Mouse (Mus musculus) kidney, postnatal 10 days (tissue): ENCODE measurements around the gene Miga1.

Experiments used
- DNase-seq: peaks from one replicate; pipeline ENCODE4 v3.0.0; 2021; ENCODE audit warnings: mixed read lengths

The Miga1 gene

DNA sequence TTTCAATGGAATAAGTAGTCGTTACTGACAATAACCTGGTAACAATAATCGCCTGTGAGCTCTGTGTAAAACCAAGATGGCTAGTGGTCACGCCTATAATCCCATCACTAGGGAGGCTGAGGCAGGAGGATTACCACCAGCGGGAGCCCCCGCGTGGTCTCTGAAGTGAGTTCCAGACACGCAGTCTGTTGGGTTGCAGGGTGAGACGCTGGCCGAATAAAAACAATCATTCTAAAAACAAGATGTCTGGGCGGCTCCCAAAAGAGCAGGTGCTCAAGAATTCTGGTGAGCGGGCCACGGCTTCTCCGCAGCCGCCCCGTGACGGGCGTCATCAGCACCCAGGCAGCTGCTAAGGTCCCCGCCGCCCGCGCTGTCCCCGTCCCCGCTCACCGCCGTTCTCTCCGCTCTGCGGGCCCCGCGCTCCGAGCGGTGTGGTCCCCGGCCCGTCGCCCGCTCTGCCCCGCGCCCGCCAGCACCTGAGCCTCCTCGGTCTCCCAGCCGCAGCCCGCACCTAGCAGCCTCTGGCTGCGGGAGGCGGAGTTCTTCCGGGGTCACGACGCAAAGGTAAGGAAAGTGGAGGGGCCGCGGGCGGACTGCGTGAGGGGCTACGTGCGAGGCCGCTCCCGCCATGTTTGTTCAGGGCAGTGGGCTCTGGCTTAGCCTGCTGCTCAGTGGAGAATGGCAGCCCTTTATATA is at the start of gene Miga1:
Gene Miga1 (minus strand): TSS at position 546 of the 696 bp plus-strand sequence.
- DNase-seq: peak; percentile 87

DNA sequence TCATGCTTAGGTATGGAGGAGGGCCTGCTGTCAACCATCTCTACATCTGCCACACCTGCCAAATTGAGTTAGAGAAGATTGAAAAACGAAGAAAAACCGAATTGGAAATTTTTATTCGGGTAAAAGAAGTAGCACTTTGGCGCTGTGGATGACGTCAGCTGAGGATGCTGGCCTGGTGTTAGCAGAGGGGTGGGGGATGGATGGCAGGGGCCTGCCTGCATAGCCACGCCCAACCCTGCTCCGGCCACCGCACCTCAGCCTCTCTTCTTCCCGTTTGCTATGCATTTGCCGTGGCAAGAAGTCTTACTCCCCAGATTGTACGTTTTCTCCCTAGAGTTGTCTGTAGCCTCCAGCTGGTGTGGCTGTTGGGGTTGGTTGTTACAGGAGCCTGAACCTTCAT is 43.9 kb upstream of the Miga1 start:
- DNase-seq: no peak

DNA sequence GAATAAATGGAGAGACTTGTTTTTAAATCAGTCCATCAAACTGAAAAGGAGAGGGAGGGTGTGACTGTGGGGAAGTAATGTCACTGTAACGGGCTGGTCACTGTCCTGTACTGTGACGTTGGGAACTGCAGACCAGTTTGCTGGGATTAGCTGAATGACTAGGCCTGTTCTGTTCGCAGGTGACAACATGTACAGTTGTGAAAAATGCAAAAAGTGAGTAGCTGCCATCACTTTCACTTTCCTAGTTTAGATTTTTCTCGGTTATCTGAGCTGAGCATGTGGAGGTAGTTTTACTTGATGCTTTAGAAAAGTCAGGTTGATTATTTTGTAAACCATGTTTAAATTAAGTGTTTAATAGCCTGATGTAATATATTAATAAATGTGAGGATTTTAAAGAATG is 35.9 kb upstream of the Miga1 start:
- no peak for DNase-seq

DNA sequence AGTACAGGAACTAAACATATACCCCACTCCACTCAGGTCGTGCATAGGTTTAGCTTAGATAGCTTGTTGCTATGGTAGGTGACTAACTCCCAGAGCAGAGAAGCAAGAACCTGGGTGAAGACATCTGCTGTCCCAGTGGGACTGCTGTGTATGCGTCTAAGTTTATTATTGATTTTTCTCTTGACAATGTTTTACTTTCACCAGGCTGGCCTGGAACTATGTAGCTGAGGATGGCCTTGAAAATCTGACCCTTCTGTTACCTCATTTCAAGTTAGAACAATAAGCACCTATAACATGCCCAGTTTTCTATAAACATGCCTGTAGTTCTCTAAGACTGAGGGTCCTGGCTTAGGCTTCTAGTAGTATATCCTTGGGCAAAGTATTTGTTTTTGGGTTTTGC is 24.0 kb upstream of the Miga1 start:
- DNase-seq: no peak

DNA sequence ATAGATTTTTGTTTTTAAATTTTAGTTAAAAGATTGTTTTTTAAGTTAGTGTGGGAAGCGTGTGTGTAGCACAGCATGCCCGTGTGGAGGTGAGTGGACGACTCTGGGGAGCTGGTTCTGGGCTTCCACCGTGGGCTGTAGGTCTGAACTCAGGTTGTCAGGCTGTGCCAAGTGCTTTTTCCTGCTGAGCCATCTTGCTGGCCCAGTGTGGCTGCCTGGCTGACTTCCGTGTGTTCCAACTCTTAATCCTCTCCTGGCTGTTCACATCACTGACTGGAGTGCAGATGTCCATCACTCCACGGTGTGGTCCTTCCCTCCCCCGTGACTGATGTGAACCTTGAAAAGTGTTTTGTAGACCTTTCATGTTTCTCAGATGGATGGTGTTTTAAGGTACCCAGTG is 18.9 kb upstream of the Miga1 start:
- no peak for DNase-seq

DNA sequence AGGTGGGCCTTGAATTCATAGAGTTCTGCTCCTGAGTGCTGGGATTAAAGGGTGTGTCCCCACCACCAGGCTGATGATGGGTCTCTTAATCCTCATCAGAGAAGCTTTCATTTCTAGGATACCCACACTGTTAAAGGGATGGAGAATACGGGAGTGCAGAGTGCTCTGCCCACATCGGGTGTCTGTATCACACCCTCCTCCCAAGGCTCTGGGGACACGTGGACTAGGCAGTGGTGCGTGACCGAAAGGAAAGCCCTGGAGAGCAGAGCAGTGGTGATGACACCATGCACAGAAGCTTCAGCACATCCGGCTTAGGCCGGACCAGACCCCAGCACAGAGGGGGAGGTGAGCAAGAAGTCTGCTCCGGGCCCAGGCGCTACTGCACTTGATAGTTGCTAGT is 16.5 kb upstream of the Miga1 start:
- DNase-seq: peak; percentile 22

DNA sequence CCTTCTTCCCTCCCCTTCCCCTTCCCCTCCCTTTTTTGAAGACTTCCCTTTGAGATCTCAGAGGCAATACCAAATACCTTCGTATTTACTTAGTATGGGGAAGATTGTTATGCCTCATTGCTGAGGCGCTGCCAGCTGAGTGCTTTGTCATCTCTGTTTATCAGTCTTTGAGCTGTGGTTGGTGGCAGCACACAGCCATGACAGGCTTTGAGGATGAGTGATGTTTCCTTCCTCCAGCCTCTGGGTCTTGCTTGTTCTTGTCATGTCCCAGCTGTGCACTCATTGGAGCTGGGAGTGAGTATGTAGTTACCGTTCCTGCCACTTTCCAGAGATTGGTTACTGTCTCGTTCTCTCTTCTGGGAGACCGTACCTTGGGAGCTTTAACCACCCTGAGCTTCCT is 15.2 kb upstream of the Miga1 start:
- DNase-seq: peak; percentile 44

DNA sequence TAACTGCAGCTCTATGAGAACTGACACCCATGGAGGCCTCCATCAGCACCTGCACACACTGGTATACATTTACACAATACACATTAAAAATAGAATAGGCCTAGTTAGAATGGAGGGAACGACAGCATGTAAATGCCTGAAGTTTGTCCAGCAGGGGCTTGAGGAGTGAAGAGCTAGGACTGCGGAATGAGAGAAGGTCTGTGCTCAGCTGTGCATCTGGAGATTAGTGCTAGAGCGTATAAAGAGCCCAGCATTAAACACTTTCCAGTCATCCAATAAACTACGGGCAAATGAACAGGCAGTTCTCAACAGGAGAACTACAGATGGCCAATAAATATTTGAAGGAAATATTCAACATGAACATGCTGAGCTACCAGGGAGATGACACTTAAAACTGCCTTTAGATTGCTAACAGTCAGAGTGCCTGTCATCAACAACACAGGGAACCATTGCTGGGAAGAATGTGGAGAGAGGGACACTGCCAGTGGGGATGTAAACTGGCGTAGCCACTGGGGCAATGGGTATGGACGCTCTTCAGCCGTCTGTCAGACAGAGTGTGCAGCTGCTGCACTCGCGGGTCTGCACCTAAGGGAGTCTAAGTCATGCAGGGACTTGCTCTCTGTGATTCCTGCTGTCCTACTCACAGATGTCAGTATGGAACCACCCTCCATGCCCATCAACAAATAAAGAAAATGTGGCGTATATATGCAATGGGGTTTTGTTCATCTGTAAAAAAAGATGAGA is 13.4 kb upstream of the Miga1 start:
- no peak for DNase-seq

DNA sequence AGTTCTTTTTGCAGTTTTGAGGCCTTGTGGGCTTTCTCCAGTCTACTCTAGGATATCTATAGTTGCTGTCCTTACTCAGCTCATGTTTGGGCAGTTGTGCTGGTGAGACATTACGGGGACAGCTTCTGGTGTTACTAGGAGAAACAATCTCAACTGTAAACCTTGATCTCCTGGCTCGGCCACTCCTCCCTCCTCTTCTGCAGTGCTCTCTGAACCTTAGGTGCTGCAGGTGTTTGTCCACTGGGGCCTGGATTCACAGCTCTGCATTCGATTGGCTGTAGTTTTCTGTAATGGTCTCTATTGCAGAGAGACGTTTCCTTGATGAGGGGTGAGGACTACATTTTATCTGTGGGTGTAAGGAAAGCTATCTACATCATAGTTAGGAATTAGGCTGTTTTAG is 12.1 kb upstream of the Miga1 start:
- DNase-seq: no peak

DNA sequence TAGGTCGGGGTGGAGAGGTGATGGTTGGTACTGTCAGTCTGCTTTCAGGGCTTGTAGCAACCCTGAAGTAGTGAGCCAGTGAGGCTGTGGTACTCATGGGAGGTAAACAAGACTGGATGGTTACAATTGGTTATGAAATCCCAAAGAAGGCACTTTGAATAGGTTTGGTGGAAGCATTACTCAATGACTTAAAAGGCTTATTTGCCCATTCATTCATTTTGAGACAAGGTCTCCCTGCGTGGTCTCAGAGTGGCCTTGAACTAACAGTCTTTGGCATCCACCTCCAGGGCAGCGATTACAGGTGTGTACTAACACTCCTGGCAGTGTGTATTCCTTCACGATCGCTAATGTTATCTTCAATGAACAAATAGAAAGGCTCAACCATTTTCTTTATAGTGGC is 10.8 kb upstream of the Miga1 start:
- no peak for DNase-seq

DNA sequence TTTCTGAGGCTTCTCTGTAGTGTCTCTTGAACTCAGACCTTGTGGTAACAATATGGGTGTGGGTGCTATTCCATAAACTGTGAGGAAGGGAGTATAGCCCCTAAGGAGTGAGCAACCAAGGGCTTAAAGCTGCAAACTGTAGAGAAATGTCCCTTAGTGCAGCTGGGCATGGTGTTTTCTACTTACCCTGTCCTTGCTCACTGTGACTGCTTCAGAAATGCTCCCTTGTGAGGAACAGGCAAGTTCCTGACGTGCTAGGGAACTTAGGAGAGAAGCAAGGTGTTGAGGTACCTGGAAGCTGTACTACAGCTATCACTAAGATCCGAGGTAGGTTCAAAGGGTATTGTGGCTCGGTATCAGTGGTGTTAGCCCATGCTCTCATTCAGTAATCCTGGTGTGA is 10.2 kb upstream of the Miga1 start:
- no peak for DNase-seq

DNA sequence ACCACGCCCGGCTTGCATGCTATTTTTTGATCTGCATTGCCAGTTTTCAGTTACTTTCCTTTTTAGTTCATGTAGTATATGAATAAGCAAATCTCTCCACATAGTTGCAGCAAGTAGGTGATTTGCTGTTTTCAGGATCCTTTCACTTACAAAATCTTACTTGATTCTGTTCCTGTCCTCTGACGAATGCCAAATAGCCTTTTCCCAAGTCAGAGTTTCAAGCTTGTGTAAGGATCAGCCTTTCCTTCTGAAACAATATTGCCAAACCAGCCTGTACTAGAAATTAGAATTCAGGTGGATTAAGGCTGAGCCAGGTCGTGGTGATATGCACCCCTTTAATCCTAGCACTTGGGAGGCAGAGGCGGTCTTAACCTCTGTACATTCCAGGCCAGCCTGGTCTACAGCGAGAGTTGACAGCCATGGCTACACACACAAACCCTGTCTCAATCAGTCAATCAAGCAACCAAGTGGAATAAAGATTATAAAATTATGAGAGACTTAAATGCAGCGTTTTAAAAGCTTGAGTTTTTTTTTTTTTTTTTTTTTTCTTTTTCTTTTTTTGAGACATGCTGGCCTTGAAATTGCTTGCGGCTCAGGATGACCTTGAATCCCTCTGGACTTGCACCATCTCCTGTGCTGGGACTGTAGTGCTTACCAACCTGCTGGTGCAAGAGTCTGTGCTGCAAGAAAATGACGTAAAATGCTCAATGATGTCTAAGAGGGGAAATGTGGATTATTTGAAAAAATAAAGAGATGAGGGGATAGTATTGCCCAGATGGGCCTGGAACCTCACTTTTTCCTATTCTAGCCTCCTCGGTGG is 8.0 kb upstream of the Miga1 start:
- no peak for DNase-seq

DNA sequence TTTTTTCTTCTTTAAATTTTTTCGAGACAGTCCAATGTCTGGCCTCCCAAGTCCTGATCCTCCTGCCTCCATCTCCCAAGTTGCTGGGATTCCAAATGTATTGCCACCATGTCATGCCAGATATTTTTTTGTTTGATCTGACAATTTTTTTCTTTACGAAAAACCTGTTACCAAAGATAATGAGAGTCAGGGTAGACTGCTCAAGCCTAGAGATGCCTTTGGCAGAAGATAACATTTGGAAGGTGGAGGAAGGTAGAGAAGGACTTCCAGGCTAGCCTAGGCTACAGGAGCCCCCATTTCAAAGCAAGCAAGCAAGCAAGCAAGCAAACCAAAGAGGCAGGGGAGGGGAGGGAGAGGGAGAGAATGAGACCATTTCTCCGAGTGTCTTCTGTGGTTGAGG is 7.0 kb upstream of the Miga1 start:
- DNase-seq: no peak

DNA sequence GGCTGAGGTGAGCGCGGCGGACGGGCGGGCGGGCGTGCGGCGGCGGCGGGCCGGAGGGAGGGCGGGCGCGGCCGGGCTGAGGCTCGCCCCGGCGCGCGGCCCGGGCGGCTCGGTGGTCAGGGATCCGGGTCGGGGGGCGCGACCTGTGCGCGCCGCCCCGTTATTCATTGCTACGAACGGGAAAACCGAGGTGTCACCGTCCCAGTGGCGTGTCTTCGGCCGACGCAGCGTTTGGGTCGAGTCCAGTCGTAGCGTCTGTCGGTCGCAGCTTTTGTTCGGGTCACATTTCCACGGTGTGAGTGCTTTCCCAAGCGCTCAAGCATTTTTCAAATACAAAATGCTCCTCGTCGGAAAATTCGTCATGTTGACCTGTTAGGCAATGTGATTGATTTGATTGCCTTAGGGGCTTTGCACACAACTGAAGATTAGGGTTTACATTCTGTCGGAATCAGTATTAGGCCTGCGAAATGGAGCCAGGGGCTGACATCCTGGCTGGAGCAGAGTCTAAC is 6.5 kb upstream of the Miga1 start:
- peak; percentile 65 for DNase-seq

DNA sequence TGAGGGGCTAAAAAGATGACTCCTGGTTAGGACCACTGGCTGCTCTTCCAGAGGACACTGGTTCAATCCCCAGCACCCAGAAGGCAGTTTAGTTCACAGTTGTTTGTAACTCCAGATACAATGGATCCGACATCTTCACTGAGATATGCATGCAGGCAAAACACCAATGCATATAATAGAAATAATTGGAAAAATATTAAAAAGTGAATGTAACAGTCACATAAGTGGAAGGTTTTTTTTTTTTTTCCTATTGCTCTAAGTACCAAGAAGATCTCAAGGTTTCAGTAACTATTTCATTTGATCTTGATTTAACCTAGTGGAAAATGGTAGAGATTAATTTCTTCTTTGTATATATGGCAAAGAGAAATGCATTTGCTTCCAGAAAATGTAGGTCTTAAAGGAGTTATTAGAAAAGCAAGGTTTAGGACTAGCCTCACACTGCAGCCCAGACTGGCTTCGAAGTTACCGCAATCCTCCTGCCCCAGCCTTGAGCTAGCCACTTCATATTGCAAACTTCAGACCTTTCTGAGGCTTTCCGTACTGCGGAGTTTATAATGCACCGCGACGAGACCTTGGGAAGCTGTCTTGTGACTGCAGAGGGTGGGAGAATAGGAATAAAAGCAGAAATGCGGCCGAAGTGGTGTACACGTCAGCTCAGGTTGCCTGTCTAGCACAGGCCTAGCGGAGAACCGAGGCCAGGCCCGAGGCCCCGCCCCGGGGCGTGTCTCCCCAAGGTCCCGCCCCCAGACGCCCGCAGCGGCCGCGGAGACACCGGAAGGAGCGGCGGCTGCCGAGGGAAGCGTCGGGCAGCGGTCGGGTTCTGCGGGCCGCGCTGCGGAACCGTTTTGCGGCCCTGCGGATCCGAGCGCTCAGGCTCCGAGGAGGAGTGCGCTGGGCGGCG is 5.8 kb upstream of the Miga1 start, which contains the start of gene Usp33:
Gene Usp33 (plus strand): TSS at position 747 of the 901 bp plus-strand sequence.
- DNase-seq: peak; percentile 97

DNA sequence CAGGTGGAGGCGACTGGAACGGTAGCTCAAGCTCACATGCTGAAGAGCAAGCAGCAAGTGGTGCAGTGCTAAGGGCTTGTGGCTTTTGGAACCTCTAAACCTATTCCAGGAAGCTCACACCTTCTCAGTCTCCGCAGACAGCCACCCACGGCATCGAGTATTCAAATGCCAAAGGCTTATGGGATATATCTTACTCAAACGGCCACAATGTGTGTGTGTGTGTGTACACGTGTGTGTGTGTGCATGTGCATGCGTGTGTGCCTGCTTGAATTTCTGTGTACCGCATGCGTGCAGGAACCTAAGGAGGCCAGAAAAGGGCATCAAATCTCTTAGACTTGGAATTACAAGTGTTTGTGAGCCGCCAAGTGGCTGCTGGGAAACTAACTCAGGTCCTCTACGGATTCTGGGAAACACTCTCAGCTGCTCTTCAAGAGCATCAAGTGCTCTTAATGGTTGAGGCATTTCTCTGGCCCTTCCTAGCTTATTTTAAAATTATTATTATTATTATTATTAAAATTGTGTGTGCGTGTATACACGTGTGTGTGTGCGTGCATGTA is 2.8 kb upstream of the Miga1 start:
- DNase-seq: no peak

DNA sequence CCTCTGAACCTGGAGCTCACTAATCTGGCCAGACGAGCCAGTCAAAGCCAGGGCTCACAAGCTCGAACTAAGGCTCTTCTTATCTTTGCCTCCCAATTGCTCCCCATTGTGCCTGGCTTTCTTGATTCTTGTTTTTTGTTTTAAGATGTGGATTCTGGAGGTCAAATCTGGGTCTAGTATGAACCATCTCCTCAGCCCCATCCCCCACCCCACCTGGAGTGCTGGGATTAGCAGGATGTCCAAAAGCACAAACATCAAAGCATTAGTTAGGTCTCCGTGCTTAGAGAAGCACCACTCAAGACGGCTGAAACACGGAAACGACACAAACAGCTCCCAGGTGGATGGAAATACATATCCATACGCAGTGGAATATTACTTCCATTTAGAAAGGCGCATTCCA is 4.1 kb downstream of the Miga1 start:
- no peak for DNase-seq

DNA sequence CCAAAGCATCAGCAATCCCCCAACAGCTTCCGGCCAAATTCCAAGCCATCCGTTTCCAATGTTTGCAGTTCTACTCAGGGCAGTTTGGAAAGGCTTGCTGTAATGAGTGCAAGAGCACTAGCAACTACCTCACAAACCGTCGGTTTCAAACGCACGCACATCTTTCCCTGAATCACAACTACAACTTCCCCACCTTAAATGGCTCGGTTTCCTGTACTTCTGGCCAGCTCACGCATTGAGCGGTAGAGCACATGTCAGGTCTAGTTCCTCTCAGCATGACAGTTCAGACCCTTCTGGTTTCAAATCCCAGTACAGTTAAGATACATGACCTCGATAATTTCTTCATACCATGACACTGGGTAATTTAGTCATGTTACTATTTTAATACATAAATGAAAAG is 6.6 kb downstream of the Miga1 start:
- DNase-seq: no peak

DNA sequence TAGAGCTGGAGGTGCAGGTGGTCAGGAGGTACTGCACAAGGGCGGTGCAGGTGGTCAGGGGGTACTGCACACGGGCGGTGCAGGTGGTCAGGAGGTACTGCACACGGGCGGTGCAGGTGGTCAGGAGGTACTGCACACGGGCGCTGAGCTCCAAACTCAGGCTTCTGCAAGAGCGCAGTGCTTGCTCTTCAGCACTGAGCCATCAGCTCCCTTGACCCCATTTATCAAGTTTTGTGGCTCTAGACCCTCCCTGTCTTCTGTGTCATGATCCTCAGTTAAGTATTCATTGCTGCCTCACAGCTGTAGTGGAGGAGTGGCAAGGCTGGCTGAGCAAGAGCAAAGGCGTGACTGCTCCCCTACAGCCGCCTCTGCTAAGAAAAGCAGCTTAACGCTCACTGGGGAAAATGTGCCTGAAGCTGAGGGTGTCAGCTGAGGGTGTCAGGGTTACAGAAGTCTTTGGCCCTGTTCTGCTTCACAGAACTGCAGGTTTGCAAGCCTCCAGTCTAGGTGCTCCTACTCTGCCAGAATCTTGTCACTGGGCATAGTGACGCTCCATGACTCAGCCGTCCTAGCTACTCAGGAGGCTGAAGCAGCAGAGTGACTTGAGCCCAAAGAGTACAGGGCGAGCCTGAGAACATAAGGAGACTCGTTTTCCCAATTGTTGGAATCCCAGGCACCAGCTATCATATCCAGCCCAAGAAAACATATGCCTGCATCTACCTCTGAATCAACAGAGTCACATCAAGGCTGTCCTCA is 7.5 kb downstream of the Miga1 start:
- DNase-seq: no peak

DNA sequence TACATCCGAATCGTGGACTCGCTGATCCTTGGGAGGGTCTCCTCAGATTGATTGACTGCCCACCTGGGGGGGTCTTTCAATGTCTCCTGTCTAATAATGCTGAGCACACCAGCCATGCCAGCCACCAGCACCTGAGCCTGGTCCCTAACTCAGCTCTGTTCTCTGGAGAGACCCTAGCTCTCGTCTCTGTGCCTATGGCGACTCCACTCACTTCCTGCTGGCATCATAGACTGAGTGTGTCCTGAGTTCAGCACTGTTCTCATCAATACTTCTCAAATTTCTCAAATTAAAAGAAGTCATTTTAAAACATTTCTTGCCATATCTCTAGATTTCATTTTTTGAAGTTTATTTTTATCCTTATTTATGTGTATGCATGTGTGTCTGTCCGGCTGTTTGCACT is 8.1 kb downstream of the Miga1 start:
- no peak for DNase-seq
